Mouse (Mus musculus): Measurements from ENCODE around the gene Hip1r. TPM values are rescaled to one million over a fixed set of nuclear protein-coding genes. Genes with fewer than 3 reads are reported as not detected.

Hip1r gene
- polyA plus RNA-seq, 1 experiment from 2014 or later = 5.6 TPM

DNA sequence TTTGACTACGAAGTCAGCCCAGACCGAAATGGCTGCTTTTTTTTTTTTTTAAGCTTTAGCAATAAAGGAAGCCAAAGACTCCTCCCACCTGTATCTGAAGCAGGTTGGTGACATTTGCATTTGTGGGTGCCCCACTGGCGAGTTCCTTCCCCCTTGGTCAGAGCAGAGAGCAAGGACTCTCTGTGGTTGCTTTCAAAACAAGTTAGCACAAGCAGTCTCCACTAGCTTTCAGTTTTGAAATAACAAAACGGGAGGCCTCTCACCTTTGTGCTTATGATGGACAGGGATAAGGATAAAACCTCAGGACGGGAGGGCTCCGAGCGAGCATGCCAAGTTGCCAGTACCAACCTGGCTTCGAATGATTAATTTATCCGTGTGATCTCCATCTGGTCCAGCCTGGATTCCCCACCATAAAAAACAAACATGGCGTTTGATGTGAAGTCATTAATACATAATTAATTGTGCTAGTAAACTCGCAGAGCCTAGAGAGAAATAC, 1.2 kb downstream of the Hip1r start:
- H3K27ac ChIP-seq (replicated peaks) = no peak overlapping the region
- H3K4me2 ChIP-seq = peak overlapping the region; percentile 99
- peaks cover 59% of the 10 kb centered on the region for H3K27me3 ChIP-seq (replicated peaks)
- no peaks in the 10 kb centered on the region for H3K9me3 ChIP-seq
- H3K4me3 ChIP-seq = peak overlapping the region; percentile 77
- H3K36me3 ChIP-seq = no peaks in the 10 kb centered on the region
- WGBS = 43% methylated on average over 11 of the region's 11 CpGs
- peaks cover 41% of the 10 kb centered on the region for H3K4me1 ChIP-seq
- no peak for ATAC-seq (ENCODE audit: extremely low read depth, insufficient number of reproducible peaks, low FRiP score, low TSS enrichment)
- peak overlapping the region; percentile 87 for H3K9ac ChIP-seq

DNA sequence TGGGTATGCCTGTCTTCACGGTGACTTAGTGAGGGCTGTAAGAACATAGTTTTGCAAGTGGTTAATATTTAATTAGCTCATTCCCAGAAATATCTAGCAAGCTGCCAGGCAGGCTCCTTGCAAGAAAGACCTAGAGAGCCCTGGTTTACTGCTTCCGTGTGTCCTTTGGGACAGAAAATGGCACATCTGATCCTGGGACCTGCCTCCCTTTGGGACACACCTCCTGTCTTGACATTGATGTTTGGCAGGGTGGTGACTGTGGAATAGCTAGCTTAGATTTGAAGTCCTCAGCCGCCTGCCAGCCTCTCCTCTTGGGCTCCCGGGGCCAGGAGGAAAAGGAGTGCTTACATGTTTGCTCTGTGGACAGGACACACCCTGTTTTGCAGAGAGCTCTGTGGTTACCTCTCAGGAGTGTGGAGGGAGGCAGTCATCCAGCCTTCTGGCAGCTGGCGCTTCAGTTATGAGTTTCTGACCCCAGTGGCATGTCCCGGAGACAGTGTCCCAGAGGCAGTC, 2.3 kb downstream of the Hip1r start:
- ATAC-seq (ENCODE audit: extremely low read depth, insufficient number of reproducible peaks, low FRiP score, low TSS enrichment) = no peak
- H3K27ac ChIP-seq (replicated peaks) = no peak overlapping the region
- H3K36me3 ChIP-seq = no peaks in the 10 kb centered on the region
- H3K27me3 ChIP-seq (replicated peaks) = peaks cover 56% of the 10 kb centered on the region
- WGBS = 49% methylated on average over 6 of the region's 6 CpGs
- H3K4me2 ChIP-seq = no peak overlapping the region
- H3K9ac ChIP-seq = peak overlapping the region; percentile 52; the same call in 1 of the 2 replicates
- H3K9me3 ChIP-seq = no peaks in the 10 kb centered on the region
- peaks cover 52% of the 10 kb centered on the region for H3K4me1 ChIP-seq
- H3K4me3 ChIP-seq = no peak overlapping the region

- no peak overlapping the region for H3K27ac ChIP-seq (replicated peaks)
- H3K4me1 ChIP-seq = peaks cover 67% of the 10 kb centered on the region
- H3K27me3 ChIP-seq (replicated peaks) = peaks cover 48% of the 10 kb centered on the region
- H3K4me3 ChIP-seq = no peak overlapping the region
- no peak overlapping the region for H3K9ac ChIP-seq
- no peaks in the 10 kb centered on the region for H3K36me3 ChIP-seq
- no peak overlapping the region for H3K4me2 ChIP-seq
- no peaks in the 10 kb centered on the region for H3K9me3 ChIP-seq
- WGBS = 60% methylated on average over 3 of the region's 3 CpGs
- no peak for ATAC-seq (ENCODE audit: extremely low read depth, insufficient number of reproducible peaks, low FRiP score, low TSS enrichment)
Measured at GRCm38 (mm10) chr5:123977231-123977630, 3.8 kb downstream of the Hip1r start.

- Histone ChIP-seq H3K36me3 (no peaks in the 10 kb centered on the region), H3K4me1 (peaks cover 75% of the 10 kb centered on the region), H3K27ac (replicated peaks) (no peak overlapping the region), H3K9ac (peak overlapping the region; percentile 4; the same call in 1 of the 2 replicates), H3K9me3 (no peaks in the 10 kb centered on the region), H3K4me3 (no peak overlapping the region), H3K27me3 (replicated peaks) (peaks cover 39% of the 10 kb centered on the region), H3K4me2 (no peak overlapping the region)
- ATAC-seq (ENCODE audit: extremely low read depth, insufficient number of reproducible peaks, low FRiP score, low TSS enrichment) = no peak
- WGBS = 63% methylated on average over 5 of the region's 5 CpGs
Measured at GRCm38 (mm10) chr5:123978131-123978530, 4.7 kb downstream of the Hip1r start.

GRCm38 (mm10) chr5:123979221-123979979, 6.0 kb downstream of the Hip1r start:
- no peaks in the 10 kb centered on the region for H3K36me3 ChIP-seq
- no peak overlapping the region for H3K9ac ChIP-seq
- H3K27ac ChIP-seq (replicated peaks) = no peak overlapping the region
- ATAC-seq (ENCODE audit: extremely low read depth, insufficient number of reproducible peaks, low FRiP score, low TSS enrichment) = no peak
- WGBS = 73% methylated on average over 18 of the region's 18 CpGs
- no peak overlapping the region for H3K4me2 ChIP-seq
- H3K27me3 ChIP-seq (replicated peaks) = peaks cover 39% of the 10 kb centered on the region
- H3K4me1 ChIP-seq = peaks cover 75% of the 10 kb centered on the region
- H3K9me3 ChIP-seq = no peaks in the 10 kb centered on the region
- H3K4me3 ChIP-seq = no peak overlapping the region

DNA sequence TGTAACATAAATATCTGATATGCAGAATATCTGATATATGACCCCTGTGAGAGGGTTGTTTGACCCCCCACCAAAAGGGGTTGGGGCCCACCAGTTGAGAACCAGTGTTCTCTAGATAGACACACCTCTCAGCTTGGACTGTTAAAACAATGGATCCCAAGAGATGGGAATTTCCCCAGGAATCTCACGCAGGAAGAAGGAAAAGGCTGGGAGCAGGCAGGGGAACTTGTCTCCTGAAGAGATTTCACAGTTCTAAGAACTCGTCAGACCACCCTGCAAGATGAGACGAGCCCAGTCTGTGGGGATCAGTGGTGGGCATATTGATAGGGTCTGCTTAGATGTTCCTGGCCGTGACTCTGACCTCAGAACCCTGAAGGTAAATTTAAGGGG, 6.5 kb downstream of the Hip1r start:
- Histone ChIP-seq H3K9me3 (no peaks in the 10 kb centered on the region), H3K36me3 (no peaks in the 10 kb centered on the region), H3K9ac (no peak overlapping the region), H3K27me3 (replicated peaks) (peaks cover 33% of the 10 kb centered on the region), H3K4me2 (no peak overlapping the region), H3K4me3 (no peak overlapping the region), H3K4me1 (peaks cover 75% of the 10 kb centered on the region), H3K27ac (replicated peaks) (no peak overlapping the region)
- WGBS = 44% methylated on average over 4 of the region's 4 CpGs
- ATAC-seq (ENCODE audit: extremely low read depth, insufficient number of reproducible peaks, low FRiP score, low TSS enrichment) = no peak

DNA sequence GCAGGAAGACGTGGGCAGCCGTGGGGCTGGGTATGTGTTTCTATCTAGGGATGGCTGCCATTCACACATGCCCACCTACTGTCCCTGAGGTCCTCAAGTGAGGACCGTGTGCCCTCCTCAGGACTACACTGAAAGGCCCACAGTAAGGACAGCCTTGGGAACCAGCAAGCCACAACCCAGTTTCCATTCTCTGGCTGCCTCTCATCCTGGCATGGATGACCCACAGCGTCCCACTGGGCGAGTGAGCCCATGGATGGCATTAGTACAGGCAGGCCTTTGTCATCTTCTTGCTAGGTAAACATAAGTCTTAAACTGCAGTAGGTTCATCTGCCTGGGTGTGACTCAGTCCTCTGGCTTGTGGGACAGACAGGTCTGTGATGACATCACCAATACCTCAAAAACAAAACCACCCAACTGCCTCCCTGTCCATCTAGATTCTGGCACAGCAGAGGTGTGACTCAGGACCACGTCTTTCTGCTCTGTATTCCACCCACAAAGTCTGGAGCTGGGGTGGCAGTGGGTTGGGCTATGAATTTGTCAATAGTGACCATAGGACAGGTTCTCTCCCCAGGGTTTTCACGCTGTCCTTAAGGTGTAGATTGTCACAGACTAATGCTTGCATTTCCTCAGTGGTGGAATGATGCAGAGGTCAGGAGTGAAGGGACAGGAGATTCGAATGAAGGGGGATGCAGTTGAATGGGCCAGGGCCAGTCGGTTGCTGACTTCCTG, 7.3 kb downstream of the Hip1r start:
- H3K4me3 ChIP-seq = no peak overlapping the region

DNA sequence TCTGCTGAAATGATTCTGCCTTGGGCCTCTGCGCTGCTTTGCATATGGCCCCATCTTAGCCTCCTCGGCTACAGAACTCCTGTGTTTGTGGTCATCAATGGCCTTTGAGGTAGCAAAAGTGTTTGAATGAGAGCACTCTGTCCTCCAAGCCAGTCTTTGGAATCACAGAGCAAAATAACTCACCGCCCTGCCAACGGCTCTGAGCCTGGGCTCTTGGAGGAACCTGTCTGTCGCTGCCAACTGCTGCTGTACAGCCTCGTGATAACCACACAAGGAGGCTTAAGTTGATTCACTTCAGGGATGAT, 7.8 kb downstream of the Hip1r start:
- H3K27me3 ChIP-seq (replicated peaks) = peaks cover 21% of the 10 kb centered on the region
- H3K4me2 ChIP-seq = no peak overlapping the region
- peaks cover 78% of the 10 kb centered on the region for H3K4me1 ChIP-seq
- no peak overlapping the region for H3K4me3 ChIP-seq
- H3K9me3 ChIP-seq = no peaks in the 10 kb centered on the region
- H3K27ac ChIP-seq (replicated peaks) = peak overlapping the region; percentile 58
- no peak for ATAC-seq (ENCODE audit: extremely low read depth, insufficient number of reproducible peaks, low FRiP score, low TSS enrichment)
- no peaks in the 10 kb centered on the region for H3K36me3 ChIP-seq
- peak overlapping the region; percentile 37; the same call in 1 of the 2 replicates for H3K9ac ChIP-seq
- WGBS = 58% methylated on average over 6 of the region's 6 CpGs

More for the DNA sequence above, 7.3 kb downstream of the Hip1r start:
- Histone ChIP-seq H3K9ac (peak overlapping the region; percentile 37; the same call in 1 of the 2 replicates), H3K27ac (replicated peaks) (peak overlapping the region; percentile 58), H3K9me3 (no peaks in the 10 kb centered on the region), H3K36me3 (no peaks in the 10 kb centered on the region), H3K4me1 (peaks cover 78% of the 10 kb centered on the region), H3K4me2 (no peak overlapping the region), H3K27me3 (replicated peaks) (peaks cover 26% of the 10 kb centered on the region)
- WGBS = 73% methylated on average over 9 of the region's 9 CpGs
- ATAC-seq (ENCODE audit: extremely low read depth, insufficient number of reproducible peaks, low FRiP score, low TSS enrichment) = no peak

DNA sequence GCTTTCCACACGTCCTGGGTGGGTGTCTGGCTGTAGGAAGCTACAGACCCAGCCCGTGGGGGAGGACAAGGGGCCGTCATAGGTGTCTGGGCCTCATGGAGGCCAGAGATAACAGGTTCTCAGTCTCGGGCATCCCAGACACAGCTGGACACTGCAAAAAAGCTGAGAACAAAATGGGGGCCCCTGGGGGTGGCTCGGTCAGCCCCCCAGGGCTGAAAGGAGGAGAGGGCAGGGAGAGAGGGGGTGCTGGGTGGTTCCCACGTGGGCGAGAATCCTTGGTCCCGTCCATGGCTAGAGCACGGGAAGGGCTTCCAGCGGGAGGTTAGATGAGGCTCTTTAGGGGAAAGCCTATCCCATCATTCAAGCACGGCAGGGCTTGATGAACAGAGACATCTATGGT, 9.4 kb downstream of the Hip1r start:
- no peak overlapping the region for H3K9ac ChIP-seq
- no peak overlapping the region for H3K4me2 ChIP-seq
- 73% methylated on average over 11 of the region's 11 CpGs for WGBS
- no peak overlapping the region for H3K4me3 ChIP-seq
- peaks cover 5% of the 10 kb centered on the region; the same call in 1 of the 2 replicates for H3K27me3 ChIP-seq (replicated peaks)
- H3K27ac ChIP-seq (replicated peaks) = no peak overlapping the region
- ATAC-seq (ENCODE audit: extremely low read depth, insufficient number of reproducible peaks, low FRiP score, low TSS enrichment) = no peak
- H3K36me3 ChIP-seq = no peaks in the 10 kb centered on the region
- no peaks in the 10 kb centered on the region for H3K9me3 ChIP-seq
- H3K4me1 ChIP-seq = peaks cover 83% of the 10 kb centered on the region

GRCm38 (mm10) chr5:123985434-123985833, 12.0 kb downstream of the Hip1r start:
- no peaks in the 10 kb centered on the region for H3K36me3 ChIP-seq
- no peak overlapping the region for H3K4me2 ChIP-seq
- ATAC-seq (ENCODE audit: extremely low read depth, insufficient number of reproducible peaks, low FRiP score, low TSS enrichment) = no peak
- WGBS = 62% methylated on average over 9 of the region's 9 CpGs
- H3K9ac ChIP-seq = no peak overlapping the region
- H3K4me3 ChIP-seq = no peak overlapping the region
- no peaks in the 10 kb centered on the region for H3K9me3 ChIP-seq
- peaks cover 4% of the 10 kb centered on the region; the same call in 1 of the 2 replicates for H3K27me3 ChIP-seq (replicated peaks)
- peaks cover 63% of the 10 kb centered on the region for H3K4me1 ChIP-seq
- peak overlapping the region; percentile 13; the same call in 1 of the 2 replicates for H3K27ac ChIP-seq (replicated peaks)

- H3K27ac ChIP-seq (replicated peaks) = no peak overlapping the region
- 67% methylated on average over 2 of the region's 2 CpGs for WGBS
- no peaks in the 10 kb centered on the region for H3K36me3 ChIP-seq
- no peak overlapping the region for H3K9ac ChIP-seq
- H3K9me3 ChIP-seq = no peaks in the 10 kb centered on the region
- ATAC-seq (ENCODE audit: extremely low read depth, insufficient number of reproducible peaks, low FRiP score, low TSS enrichment) = no peak
- H3K4me3 ChIP-seq = no peak overlapping the region
- H3K4me1 ChIP-seq = peaks cover 55% of the 10 kb centered on the region
- no peak overlapping the region for H3K4me2 ChIP-seq
- H3K27me3 ChIP-seq (replicated peaks) = peaks cover 4% of the 10 kb centered on the region; the same call in 1 of the 2 replicates
Measured at GRCm38 (mm10) chr5:123986925-123987324, 13.5 kb downstream of the Hip1r start.
